Mouse (Mus musculus): Measurements from ENCODE around the gene Adam1b.

Adam1b gene

GRCm38 (mm10) chr5:121484801-121485200, 18.4 kb downstream of the Adam1b start:
- no peak for DNase-seq

GRCm38 (mm10) chr5:121477680-121478079, 25.6 kb downstream of the Adam1b start:
- peak; percentile 80 for DNase-seq

- DNase-seq, result no peak
Measured at GRCm38 (mm10) chr5:121476040-121476439, 27.2 kb downstream of the Adam1b start.

- DNase-seq, result peak; percentile 40
Measured at GRCm38 (mm10) chr5:121474610-121475009, 28.6 kb downstream of the Adam1b start.

- no peak for DNase-seq
Measured at GRCm38 (mm10) chr5:121472411-121472810, 30.8 kb downstream of the Adam1b start.

- DNase-seq, result no peak
Measured at GRCm38 (mm10) chr5:121469566-121469965, 33.7 kb downstream of the Adam1b start.

- peak; percentile 64 for DNase-seq
Measured at GRCm38 (mm10) chr5:121463601-121464250, 39.5 kb downstream of the Adam1b start.

- peak; percentile 85 for DNase-seq
Measured at GRCm38 (mm10) chr5:121462967-121463366, 40.3 kb downstream of the Adam1b start.

GRCm38 (mm10) chr5:121462171-121462502, 41.1 kb downstream of the Adam1b start:
- no peak for DNase-seq

- no peak for DNase-seq
Measured at GRCm38 (mm10) chr5:121461339-121462170, 41.7 kb downstream of the Adam1b start.

GRCm38 (mm10) chr5:121455510-121456265, 47.5 kb downstream of the Adam1b start:
- DNase-seq, result no peak

GRCm38 (mm10) chr5:121454503-121454782, 48.8 kb downstream of the Adam1b start:
- peak; percentile 36 for DNase-seq

- DNase-seq, result no peak
Measured at GRCm38 (mm10) chr5:121453743-121454502, 49.3 kb downstream of the Adam1b start.

GRCm38 (mm10) chr5:121452906-121453305, 50.3 kb downstream of the Adam1b start:
- DNase-seq, result no peak

GRCm38 (mm10) chr5:121452026-121452869, 51.0 kb downstream of the Adam1b start, which contains the start of gene Erp29:
Gene Erp29, minus strand, starts transcription at chr5:121452506.
- DNase-seq, result peak; percentile 98

- peak; percentile 46 for DNase-seq
Measured at GRCm38 (mm10) chr5:121451644-121452025, 51.6 kb downstream of the Adam1b start, which contains the start of gene Tmem116. Gene Tmem116, plus strand, starts transcription at chr5:121451893.

- DNase-seq, result peak; percentile 32
Measured at GRCm38 (mm10) chr5:121451203-121451602, 52.0 kb downstream of the Adam1b start.

- peak; percentile 76 for DNase-seq
Measured at GRCm38 (mm10) chr5:121450476-121450875, 52.8 kb downstream of the Adam1b start.
